Mouse (Mus musculus) liver, embryonic 14.5 days (tissue): ENCODE results near the gene Cd84.

Experiments used
- CTCF ChIP-seq: IDR thresholded peaks from 2 replicates; pipeline ENCODE4 v1.5.1; 2016; ENCODE audit warnings: antibody characterized with exemption, low read depth, control low read depth
- EP300 ChIP-seq: IDR thresholded peaks from 2 replicates; pipeline ENCODE4 v1.6.1; 2016; ENCODE audit warnings: antibody characterized with exemption, low read depth

DNA sequence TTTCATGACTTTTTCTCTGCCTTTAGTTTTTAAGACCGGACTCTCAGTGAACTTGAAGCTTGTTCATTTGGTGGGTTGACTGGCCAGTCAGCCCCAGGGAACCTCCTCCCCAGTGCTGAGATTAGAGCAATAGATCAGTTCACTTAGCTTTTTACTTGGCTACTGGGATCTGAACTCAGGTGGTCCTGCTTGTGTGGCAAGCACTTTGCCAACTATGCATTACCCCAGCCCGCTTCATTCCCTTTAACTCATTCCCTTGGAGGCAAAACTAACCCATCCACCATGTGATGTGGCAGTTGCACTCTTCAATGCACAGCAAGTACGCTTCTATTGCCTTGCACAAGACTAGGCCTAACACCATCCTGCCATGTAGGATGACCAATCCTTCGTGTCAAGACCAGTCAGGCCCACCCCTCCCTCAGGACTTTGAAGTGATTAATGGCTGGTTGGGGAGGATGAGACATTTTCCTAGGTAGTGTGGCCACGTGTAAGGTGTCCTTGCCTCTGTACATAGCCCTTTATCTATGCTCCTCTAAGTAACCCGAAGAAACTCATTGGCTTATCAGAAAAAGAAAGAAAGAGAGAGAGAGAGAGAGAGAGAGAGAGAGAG is 80.5 kb downstream of the Cd84 start:
- TF ChIP-seq CTCF = no peak
- no peak for TF ChIP-seq EP300
